Mouse (Mus musculus) embryonic stem cell, embryonic (primary cell): ENCODE measurements at regions not wholly inside any gene's neighbourhood (a gene's known extent, or its start where the extent isn't known, plus 50 kb on each side); places are given as distances from the start of the nearest gene placed in this dataset.

Source experiments
- CTCF ChIA-PET, 4 experiments: fragments of 300-600 bp in 2 of 4; fragments of 350-600 bp in 2 of 4; sonication (Branson Sonifier 250); formaldehyde crosslinking; loops; one replicate each; lab custom pipeline; 2022; ENCODE audit warnings: inconsistent platforms in 2 of 4; lab: Charles Lee
- POLR2A ChIA-PET, 4 experiments: fragments of 300-600 bp in 2 of 4; fragments of 350-600 bp in 2 of 4; sonication (Branson Sonifier 250); formaldehyde crosslinking; loops; one replicate each; lab custom pipeline; 2022; ENCODE audit warnings: antibody characterized with exemption in 4 of 4, inconsistent platforms in 1 of 4; lab: Charles Lee

DNA sequence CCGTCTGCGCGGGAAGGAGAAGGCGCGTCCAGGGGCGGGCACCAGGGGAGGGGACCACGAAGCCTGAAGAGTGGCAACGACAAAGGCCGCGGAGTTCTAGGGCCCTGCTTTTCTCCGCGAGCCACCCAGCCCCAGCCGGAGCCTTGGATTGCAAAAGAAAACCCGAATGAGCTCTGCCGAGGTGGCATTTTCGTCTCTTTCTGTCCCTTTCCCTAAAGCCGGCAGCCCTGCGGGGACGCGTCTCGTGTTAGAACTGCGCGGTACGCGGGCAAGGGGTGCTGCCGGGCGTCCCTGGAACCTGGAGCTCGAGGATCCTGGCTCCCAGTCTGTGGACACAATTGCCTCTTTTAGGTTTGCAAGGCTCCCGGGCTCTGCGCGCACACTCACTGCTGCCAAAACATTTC lies 154.5 kb downstream of the Insig2 start:
- CTCF ChIA-PET, result interaction anchor here in 3 of 4 experiments (0.5 to 1.3 kb wide), 4 partner anchors 11 to 106 kb away, joined by 3 to 14 read pairs (median 3); no protein-coding TSS in a partner anchor
- POLR2A ChIA-PET, result no interaction called here

DNA sequence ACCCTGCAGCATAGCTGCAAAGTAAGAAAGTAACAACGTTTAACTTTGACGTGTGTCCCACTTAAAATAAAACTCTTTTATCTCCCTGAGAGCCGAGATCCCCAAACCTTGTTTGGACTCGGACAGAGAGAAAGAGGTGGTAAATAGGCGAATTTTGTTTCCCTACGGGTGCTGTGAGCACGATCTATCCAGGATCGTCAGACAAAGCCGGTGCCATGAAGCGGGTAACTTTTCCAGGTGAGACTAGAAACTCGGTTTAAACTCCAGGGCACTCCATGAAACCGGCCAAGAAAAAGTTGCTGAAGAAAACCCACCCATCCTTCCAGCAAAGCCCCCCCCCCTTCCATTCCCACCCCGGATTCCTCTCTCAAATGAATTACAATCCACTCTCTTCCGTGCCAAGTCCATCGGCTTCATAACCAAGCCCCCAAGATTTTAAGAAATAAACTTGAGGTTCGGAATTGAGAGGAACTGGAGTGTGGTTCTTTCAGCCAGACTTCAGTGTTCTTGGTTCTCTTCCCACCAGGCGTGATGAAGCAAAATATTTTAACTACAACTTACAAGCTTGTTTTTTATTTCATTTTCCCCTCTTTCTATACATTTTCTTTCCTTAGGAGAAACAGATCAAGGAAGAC lies 153.7 kb downstream of the Insig2 start:
- ChIA-PET CTCF (interaction anchor here in 3 of 4 experiments (0.7 to 1.3 kb wide), 3 partner anchors 10 to 107 kb away, joined by 3 to 8 read pairs (median 3); no protein-coding TSS in a partner anchor), POLR2A (interaction anchor here in 1 of 4 experiments (0.6 to 0.9 kb wide), 2 partner anchors 11 to 177 kb away, joined by 3 read pairs; no protein-coding TSS in a partner anchor)

DNA sequence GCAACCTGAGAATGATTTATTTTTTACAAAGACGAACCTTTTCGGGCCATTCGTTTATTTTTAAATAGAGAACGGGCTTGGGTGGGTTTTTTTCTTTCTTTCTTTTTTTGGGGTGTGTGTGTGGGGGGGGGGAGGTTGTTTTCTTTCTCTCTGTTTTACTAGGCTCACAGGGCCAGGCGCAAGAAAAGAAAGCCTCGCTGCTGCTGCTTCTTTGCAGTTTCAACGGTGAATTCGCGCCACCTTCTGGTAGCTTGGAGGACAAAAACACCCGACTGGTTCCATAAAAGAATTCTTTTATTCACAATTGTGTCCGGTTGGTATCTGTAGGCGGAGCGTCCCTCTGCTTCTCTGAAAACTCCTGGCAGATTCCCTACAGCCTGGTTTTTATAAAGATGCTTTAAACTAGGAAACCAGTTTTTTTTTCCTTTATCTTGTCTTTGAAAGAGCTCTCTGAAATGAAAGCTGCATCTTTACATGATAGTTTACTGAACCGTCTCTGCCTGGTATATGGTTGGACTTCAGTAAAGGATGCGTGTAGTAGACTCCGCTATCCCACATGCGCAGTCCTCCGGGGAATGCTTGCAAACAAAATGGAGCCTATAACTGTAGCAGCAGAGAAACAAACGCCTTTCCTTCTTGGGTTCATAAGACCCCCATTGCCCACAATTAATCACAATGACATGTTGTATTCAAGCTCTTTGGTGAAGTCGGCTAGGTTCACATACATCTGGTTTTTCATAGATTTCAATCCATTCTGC lies 151.9 kb downstream of the Insig2 start:
- POLR2A ChIA-PET, result interaction anchor here in 1 of 4 experiments (0.9 kb wide), 2 partner anchors 587 to 791 kb away, joined by 4 read pairs; no protein-coding TSS in a partner anchor
- CTCF ChIA-PET, result interaction anchor here (0.6 to 1.6 kb wide), 16 partner anchors 9 to 592 kb away, joined by 3 to 8 read pairs (median 3); no protein-coding TSS in a partner anchor

DNA sequence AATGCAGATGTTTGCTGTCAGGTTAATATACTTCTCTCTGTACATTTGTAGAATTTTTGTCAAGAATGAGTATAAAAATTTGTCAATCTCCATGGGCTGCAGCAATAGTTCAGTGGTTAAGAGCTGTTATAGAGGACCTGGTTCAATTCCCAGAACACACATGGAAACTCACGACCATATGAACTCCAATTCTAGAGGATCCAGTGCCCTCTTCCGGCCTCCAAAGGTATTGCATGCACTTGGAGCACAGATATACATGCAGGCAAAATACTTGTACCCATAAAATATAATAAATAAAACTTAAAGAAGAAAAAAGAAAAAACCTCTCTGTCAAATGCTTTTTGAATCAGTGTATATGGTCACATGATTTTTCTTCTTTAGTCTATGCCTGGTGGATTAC lies 143.5 kb downstream of the Insig2 start:
- ChIA-PET CTCF (interaction anchor here in 3 of 4 experiments (0.7 to 1.3 kb wide), 4 partner anchors 9 to 607 kb away, joined by 3 to 5 read pairs (median 3); no protein-coding TSS in a partner anchor), POLR2A (interaction anchor here in 1 of 4 experiments (0.6 kb wide), 1 partner anchor 545 kb away, joined by 4 read pairs; no protein-coding TSS in a partner anchor)

DNA sequence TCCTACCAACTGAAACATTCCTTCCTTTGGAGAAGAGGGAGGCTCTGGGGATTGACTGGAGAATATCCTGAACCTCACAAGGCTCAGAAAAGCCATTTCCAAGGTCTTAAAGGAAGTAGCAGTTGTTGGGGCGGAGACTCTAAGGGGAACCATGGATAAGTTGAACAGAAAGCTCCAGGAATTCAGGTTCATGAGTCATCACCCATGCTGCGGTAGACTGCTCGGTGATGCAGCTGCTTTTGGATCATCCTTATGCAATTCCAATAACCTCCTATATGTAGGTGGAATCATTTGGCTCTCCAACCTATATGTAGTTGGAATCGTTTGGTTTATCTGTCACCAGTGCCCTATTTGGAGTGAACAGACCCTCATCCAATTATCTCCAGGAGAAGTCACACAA lies 137.6 kb downstream of the Insig2 start:
- ChIA-PET CTCF (interaction anchor here in 1 of 4 experiments (1.4 kb wide), 1 partner anchor 603 kb away, joined by 3 read pairs; no protein-coding TSS in a partner anchor), POLR2A (no interaction called here)

DNA sequence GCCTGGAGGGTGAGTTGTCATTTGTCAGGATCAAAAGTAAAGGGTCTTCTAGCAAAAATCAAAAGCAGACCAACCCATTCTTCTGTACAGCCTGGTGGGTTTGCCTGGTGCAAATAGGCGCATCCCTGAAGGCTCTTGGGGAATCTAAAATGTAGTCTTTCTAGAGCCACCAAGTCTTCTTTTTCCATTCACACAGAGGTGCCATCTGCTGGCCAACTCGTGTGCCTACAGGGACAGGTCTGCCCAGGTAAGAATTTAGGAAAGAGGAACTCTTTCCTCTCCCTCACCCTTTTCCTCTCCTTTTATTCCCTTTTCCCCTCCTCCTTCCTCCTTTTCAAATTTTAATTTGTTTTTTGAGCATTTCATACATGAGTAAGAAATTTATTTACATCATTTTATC lies 116.5 kb downstream of the Insig2 start:
- ChIA-PET POLR2A (no interaction called here), CTCF (no interaction called here)

DNA sequence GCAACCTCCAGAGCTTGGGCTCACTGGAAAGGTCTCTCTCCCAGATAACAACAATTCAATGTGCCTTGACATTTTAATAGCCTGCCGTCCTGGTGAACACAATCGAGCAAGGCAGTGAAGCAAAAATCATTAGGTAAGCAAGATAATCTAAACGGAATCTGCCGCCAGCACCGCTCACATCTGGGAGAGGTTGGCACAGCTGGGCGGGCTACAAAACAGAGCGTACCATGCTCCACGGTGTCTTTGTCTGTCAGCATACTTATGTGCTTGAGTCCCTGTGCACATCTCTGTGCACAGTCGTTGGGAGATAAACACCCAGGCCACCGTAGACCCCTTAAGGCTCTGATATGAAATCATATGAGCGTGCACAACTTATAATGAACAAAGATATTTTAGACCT lies 108.1 kb downstream of the Insig2 start:
- POLR2A ChIA-PET, result no interaction called here
- CTCF ChIA-PET, result no interaction called here

DNA sequence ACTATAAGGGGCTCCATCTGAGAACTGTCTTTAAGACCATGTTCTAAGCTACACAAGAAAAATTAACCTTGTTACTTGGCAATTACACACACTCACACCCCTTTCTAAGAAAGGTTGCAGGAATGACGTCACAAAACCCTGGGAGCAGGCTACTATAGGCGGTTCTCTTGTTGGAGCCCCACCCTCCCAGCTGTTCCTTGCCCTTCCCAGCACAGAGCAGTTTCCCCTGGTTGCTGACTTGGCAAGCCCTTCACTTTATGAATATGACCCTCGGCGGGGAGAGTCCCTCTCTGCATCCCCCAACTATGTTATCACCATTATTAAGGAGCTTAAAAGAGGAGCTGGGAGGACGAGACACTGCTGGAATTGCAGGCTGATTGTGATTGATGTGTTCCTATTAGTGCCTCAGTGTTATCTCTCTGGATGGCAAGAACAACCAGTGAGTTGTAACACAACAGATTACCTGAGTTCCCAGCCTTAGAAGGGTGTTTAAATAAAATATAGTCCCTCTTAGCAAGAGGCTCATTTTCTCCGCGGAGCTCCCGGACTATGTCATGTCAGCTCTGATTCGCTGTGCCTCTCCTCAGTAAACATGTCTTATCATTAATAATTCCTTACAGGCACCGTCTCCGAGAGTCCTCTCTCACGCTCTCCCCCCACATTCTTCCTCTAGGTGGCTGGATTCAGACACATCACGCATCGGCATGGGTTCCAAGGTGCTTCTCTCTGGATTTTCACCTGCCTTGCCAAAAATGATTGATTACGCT lies 105.7 kb downstream of the Insig2 start:
- CTCF ChIA-PET, result no interaction called here
- POLR2A ChIA-PET, result interaction anchor here in 1 of 4 experiments (1.1 kb wide), 1 partner anchor 101 kb away, joined by 3 read pairs; no protein-coding TSS in a partner anchor

DNA sequence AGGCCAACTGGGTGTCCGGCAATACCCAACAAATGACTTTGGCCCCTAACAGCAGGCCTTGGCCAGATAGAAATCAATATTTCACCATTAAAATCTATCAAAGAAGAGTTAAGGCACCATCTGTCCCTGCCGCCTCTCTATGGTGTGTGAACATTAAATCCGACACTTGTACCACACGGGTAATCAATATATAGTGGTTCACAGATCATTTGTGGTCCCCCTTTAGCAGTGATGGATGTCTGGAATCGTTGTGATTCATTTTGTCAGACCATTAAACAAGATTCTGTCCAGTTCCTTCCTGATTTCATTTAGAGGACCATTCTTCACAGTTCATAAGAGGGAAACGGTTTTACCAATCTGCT lies 105.2 kb downstream of the Insig2 start:
- CTCF ChIA-PET, result no interaction called here
- POLR2A ChIA-PET, result interaction anchor here in 1 of 4 experiments (0.6 to 1.1 kb wide), 2 partner anchors 100 to 681 kb away, joined by 3 read pairs; no protein-coding TSS in a partner anchor

DNA sequence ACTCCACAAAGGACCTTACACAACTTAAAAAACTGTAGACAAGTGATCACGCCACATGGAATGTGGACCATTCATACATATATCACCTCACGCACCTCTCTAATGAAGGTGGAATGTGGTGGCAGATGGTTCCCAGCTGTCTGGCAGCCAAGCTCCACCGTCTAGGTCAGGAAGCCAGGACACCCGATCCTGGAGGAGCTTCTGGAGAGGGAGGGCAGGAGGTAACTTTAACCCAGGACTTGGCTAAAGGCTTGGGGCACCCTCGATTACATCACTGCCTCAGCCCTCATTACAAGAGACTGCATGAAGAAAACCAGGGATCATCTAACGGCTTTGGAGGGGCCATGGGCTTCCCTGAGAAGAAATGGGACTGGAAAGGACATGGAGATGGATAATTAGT lies 88.8 kb downstream of the Insig2 start:
- ChIA-PET POLR2A (no interaction called here), CTCF (no interaction called here)

DNA sequence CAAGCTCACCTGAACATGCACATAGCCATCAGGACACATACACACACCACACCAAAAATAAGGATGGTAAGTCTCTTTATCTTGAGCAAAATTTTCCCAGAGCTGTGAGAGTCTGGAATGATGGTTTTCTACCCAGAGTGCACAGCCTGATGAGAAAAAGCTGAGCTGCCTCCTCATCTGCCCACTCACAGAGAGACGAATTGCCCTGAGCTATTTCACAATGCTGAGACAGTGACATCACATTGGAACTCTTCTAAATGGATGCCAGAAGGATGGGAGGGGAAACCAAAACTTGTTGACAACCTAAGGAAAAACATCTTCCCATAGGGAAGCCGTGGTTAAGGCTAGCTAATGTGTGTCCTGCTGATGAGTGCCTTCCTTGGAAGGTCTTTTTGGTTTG lies 84.8 kb downstream of the Insig2 start:
- ChIA-PET CTCF (interaction anchor here in 1 of 4 experiments (0.6 kb wide), 1 partner anchor 185 kb away, joined by 4 read pairs; no protein-coding TSS in a partner anchor), POLR2A (interaction anchor here in 1 of 4 experiments (1.4 kb wide), 1 partner anchor 25 kb away, joined by 3 read pairs; no protein-coding TSS in a partner anchor)

DNA sequence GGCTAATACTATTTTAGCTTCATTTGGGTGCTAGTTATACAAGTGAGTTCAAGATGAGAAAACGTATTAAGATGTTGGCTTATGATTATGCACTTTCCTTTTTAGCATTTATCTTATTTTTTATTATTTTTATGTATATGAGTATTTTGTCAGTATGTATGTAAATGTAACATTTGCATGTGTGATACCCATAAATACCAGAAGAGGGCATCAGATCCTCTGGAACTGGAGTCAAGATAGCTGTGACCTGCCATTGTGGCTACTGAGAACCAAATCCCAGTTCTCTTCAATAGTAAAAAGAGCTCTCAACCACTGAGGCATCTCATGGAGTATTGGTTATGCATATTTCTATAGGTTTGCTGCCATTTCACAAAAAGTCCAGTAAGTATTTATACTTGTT lies 83.3 kb downstream of the Insig2 start:
- ChIA-PET CTCF (interaction anchor here in 3 of 4 experiments (0.6 to 1.5 kb wide), 10 partner anchors 11 to 335 kb away, joined by 3 to 8 read pairs (median 3); no protein-coding TSS in a partner anchor), POLR2A (interaction anchor here in 1 of 4 experiments (1.0 kb wide), 1 partner anchor 78 kb away, joined by 3 read pairs; no protein-coding TSS in a partner anchor)

DNA sequence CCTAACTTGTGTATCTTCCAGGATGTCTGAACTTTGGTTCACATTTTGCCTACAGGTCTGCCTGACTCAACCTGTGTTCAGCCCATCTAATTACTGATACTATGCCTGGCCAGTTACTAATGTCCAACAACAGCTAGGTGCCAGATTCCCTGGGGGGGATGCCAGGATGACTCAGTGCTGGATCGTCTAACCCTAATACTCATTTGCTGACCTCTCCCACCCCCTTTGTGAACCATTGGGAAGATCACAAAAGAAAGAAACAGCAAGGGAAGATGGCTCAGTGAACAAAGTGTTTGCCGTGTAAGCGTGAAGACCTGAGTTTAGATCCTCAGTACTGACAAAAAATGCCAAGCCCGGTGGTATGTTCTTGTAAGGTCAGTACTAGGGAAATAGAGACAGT lies 81.7 kb downstream of the Insig2 start:
- ChIA-PET CTCF (no interaction called here), POLR2A (no interaction called here)

DNA sequence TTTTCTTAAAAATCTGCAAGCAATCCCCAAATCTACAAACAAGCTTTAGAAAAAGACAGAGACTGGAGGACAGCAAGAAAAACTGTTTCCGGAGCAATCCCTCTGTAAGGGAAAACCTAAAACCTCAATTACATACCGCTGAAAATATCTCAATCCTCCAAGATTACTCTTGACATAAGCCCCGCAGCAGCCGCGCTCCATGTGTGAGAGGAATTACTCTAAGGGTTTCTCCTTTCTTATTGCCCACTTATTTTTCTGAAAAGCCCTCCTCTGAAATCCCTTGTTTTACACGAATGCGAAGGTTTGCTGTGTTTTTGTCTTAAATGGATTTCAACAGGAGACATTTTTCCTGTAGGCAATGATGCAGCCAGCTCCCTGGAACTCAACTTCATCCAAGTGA lies 80.3 kb downstream of the Insig2 start:
- POLR2A ChIA-PET, result interaction anchor here in 1 of 4 experiments (0.7 to 1.6 kb wide), 2 partner anchors 76 to 274 kb away, joined by 3 to 4 read pairs; no protein-coding TSS in a partner anchor
- CTCF ChIA-PET, result no interaction called here

DNA sequence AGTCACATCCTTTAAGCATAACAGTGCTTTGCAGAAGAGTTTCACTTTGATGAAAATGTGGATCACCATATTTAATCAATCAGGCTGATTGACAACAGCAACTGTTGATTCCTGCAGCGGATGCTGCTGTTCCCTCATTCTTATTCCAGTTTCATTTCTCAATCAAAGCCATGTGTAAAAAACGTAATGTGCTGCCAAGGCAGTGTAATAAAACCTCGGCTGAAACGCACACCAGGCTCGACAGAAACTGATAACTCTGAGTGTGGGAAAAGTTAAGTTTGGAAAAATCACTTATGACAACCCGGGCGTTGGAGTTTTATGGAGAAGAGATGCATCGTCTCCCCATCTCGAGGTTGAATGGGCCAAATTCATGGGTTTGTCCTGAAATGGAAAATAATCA lies 78.2 kb downstream of the Insig2 start:
- CTCF ChIA-PET, result no interaction called here
- POLR2A ChIA-PET, result no interaction called here
